Mouse (Mus musculus) neural tube, embryonic 15.5 days (tissue): ENCODE data around the gene Tmem115. TPM values are rescaled to one million over a fixed set of nuclear protein-coding genes. Genes with fewer than 3 reads are reported as not detected.
"Not testable (repeated sequence)": the region's sequence is repeated elsewhere in the genome, so short reads cannot be mapped to it uniquely, and the experiment has no call there.

ENCODE experiments used
- ATAC-seq: fragments of 200-750 bp; cut with Nextera tagmentation; 2 replicates; pipeline ENCODE4 v1.8.0; 2017; ENCODE audit warnings: mild to moderate bottlenecking, moderate TSS enrichment, moderate library complexity; ENCODE audit not compliant: low FRiP score
- H3K27ac ChIP-seq: fragments of 300-500 bp; sonication (generic); replicated peaks from 2 replicates; pipeline ENCODE4 v1.5.1; 2015; ENCODE audit warnings: mild to moderate bottlenecking, inconsistent platforms
- H3K27me3 ChIP-seq: fragments of 300-500 bp; sonication (generic); replicated peaks from 2 replicates; pipeline ENCODE4 v1.6.1; 2015; ENCODE audit warnings: inconsistent platforms
- H3K36me3 ChIP-seq: fragments of 300-500 bp; sonication (generic); 2 replicates; pipeline ENCODE4 v1.6.1; 2015; ENCODE audit warnings: inconsistent platforms
- H3K4me1 ChIP-seq: fragments of 300-500 bp; sonication (generic); 2 replicates; pipeline ENCODE4 v1.6.1; 2015; ENCODE audit warnings: inconsistent platforms
- H3K4me2 ChIP-seq: fragments of 300-500 bp; sonication (generic); 2 replicates; pipeline ENCODE4 v1.6.1; 2015; ENCODE audit warnings: inconsistent platforms, mild to moderate bottlenecking, moderate library complexity
- H3K4me3 ChIP-seq: fragments of 300-500 bp; sonication (generic); replicated peaks from 2 replicates; pipeline ENCODE4 v1.5.1; 2015; ENCODE audit warnings: mild to moderate bottlenecking, inconsistent platforms
- H3K9ac ChIP-seq: fragments of 300-500 bp; sonication (generic); replicated peaks from 2 replicates; pipeline ENCODE4 v1.6.1; 2015; ENCODE audit warnings: mild to moderate bottlenecking, inconsistent platforms
- H3K9me3 ChIP-seq: fragments of 300-500 bp; sonication (generic); replicated peaks from 2 replicates; pipeline ENCODE4 v1.6.1; 2016; ENCODE audit warnings: inconsistent platforms
- WGBS: fragments of 180-500 bp; shearing (Covaris S2); methylation state at CpG from one replicate; pipeline ENCODE4 v1.1.7; 2015; ENCODE audit warnings: mixed read lengths; 5-methylcytosine and 5-hydroxymethylcytosine counted together
- polyA plus RNA-seq: library from polyadenylated mRNA; unstranded; fragments of >200 nt; fragmentation: Nextera tagmentation; extraction: Ambion mirVana; gene quantifications from 2 replicates; pipeline ENCODE4 v1.2.1, GENCODE M21; 2015

Tmem115 gene
- polyA plus RNA-seq, 1 experiment from 2014 or later: 45.7 TPM

DNA sequence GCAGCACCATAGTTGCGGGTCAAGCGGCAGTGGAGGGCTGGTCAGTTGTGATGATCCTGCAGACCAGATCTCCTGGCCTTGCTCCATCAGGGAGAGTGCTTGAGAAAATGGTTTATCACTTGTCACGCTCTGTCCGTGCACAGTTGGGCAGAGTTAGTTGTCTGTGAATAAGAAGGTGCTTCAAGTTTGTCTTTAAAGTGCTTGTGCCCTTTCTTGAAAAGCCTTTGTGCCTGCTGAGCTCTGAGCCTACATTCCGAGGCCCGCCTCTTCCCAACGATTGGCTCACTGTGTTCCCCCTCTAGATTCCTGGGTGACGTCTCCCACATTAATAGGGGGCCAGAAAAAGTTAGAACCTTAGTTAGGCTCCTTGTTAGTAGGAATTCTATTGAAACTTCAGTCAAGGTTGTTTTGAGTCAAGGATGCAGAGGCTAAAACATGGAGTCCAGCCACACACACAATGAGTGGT is 18.2 kb downstream of the Tmem115 start:
- 14% methylated on average over 8 of the region's 8 CpGs for WGBS
- Histone ChIP-seq H3K9ac (peak overlapping the region; percentile 45; the same call in 1 of the 2 replicates), H3K27me3 (peaks cover 50% of the 10 kb centered on the region), H3K9me3 (no peaks in the 10 kb centered on the region), H3K4me1 (peaks cover 61% of the 10 kb centered on the region), H3K36me3 (no peaks in the 10 kb centered on the region; the same call in 1 of the 2 replicates), H3K4me3 (peak overlapping the region; percentile 36), H3K27ac (0 out of 2 replicates have a peak overlapping the region, but pooled peaks have one; percentile 38), H3K4me2 (peak overlapping the region; percentile 89)
- no peak for ATAC-seq

GRCm38 (mm10) chr9:107552690-107553393 is 19.1 kb downstream of the Tmem115 start:
- ATAC-seq: no peak
- no peaks in the 10 kb centered on the region for H3K9me3 ChIP-seq
- 81% methylated on average over 5 of the region's 5 CpGs for WGBS
- peaks cover 9% of the 10 kb centered on the region for H3K36me3 ChIP-seq
- H3K27me3 ChIP-seq: peaks cover 50% of the 10 kb centered on the region
- H3K4me2 ChIP-seq: peak overlapping the region; percentile 89
- no peak overlapping the region for H3K27ac ChIP-seq
- peaks cover 58% of the 10 kb centered on the region for H3K4me1 ChIP-seq
- H3K4me3 ChIP-seq: peak overlapping the region; percentile 82; the same call in 1 of the 2 replicates
- H3K9ac ChIP-seq: no peak overlapping the region

GRCm38 (mm10) chr9:107553541-107554318 is 20.0 kb downstream of the Tmem115 start:
- Histone ChIP-seq H3K9me3 (no peaks in the 10 kb centered on the region), H3K27me3 (peaks cover 43% of the 10 kb centered on the region), H3K9ac (peak overlapping the region; percentile 72), H3K4me2 (peak overlapping the region; percentile 89), H3K36me3 (peaks cover 17% of the 10 kb centered on the region), H3K4me1 (peaks cover 58% of the 10 kb centered on the region), H3K27ac (peak overlapping the region; percentile 92), H3K4me3 (peak overlapping the region; percentile 82)
- peak; percentile 73 for ATAC-seq
- WGBS: 4% methylated on average over 37 of the region's 37 CpGs

- ATAC-seq: peak; percentile 93
- Histone ChIP-seq H3K4me3 (peak overlapping the region; percentile 82), H3K4me1 (peaks cover 58% of the 10 kb centered on the region), H3K4me2 (peak overlapping the region; percentile 89), H3K36me3 (peaks cover 23% of the 10 kb centered on the region), H3K27ac (peak overlapping the region; percentile 92), H3K9me3 (no peaks in the 10 kb centered on the region), H3K27me3 (peaks cover 36% of the 10 kb centered on the region), H3K9ac (peak overlapping the region; percentile 84)
- under 1% methylated on average over 53 of the region's 53 CpGs for WGBS
Observed at GRCm38 (mm10) chr9:107554319-107554825, 20.6 kb downstream of the Tmem115 start.

- peak overlapping the region; percentile 82 for H3K4me3 ChIP-seq
- peaks cover 31% of the 10 kb centered on the region for H3K27me3 ChIP-seq
- ATAC-seq: peak; percentile 16; the same call in 1 of the 2 replicates
- no peaks in the 10 kb centered on the region for H3K9me3 ChIP-seq
- H3K9ac ChIP-seq: peak overlapping the region; percentile 84
- peak overlapping the region; percentile 92 for H3K27ac ChIP-seq
- H3K4me1 ChIP-seq: peaks cover 58% of the 10 kb centered on the region
- peaks cover 30% of the 10 kb centered on the region for H3K36me3 ChIP-seq
- WGBS: 0% methylated on average over 23 of the region's 23 CpGs
- H3K4me2 ChIP-seq: peak overlapping the region; percentile 89
Observed at GRCm38 (mm10) chr9:107555031-107555457, 21.3 kb downstream of the Tmem115 start.

GRCm38 (mm10) chr9:107555701-107556100 is 22.0 kb downstream of the Tmem115 start:
- no peaks in the 10 kb centered on the region for H3K9me3 ChIP-seq
- peak overlapping the region; percentile 84 for H3K9ac ChIP-seq
- H3K27me3 ChIP-seq: peaks cover 24% of the 10 kb centered on the region
- ATAC-seq: no peak
- peak overlapping the region; percentile 92; the same call in 1 of the 2 replicates for H3K27ac ChIP-seq
- H3K36me3 ChIP-seq: peaks cover 37% of the 10 kb centered on the region
- peak overlapping the region; percentile 89 for H3K4me2 ChIP-seq
- peaks cover 56% of the 10 kb centered on the region for H3K4me1 ChIP-seq
- peak overlapping the region; percentile 82 for H3K4me3 ChIP-seq
- 54% methylated on average over 2 of the region's 2 CpGs for WGBS

GRCm38 (mm10) chr9:107556346-107556745 is 22.6 kb downstream of the Tmem115 start:
- Histone ChIP-seq H3K36me3 (peaks cover 43% of the 10 kb centered on the region), H3K9me3 (no peaks in the 10 kb centered on the region), H3K4me2 (peak overlapping the region; percentile 89), H3K27me3 (peaks cover 18% of the 10 kb centered on the region), H3K27ac (no peak overlapping the region), H3K9ac (no peak overlapping the region), H3K4me3 (peak overlapping the region; percentile 82; the same call in 1 of the 2 replicates), H3K4me1 (peaks cover 50% of the 10 kb centered on the region)
- 76% methylated on average over 3 of the region's 3 CpGs for WGBS
- ATAC-seq: no peak

DNA sequence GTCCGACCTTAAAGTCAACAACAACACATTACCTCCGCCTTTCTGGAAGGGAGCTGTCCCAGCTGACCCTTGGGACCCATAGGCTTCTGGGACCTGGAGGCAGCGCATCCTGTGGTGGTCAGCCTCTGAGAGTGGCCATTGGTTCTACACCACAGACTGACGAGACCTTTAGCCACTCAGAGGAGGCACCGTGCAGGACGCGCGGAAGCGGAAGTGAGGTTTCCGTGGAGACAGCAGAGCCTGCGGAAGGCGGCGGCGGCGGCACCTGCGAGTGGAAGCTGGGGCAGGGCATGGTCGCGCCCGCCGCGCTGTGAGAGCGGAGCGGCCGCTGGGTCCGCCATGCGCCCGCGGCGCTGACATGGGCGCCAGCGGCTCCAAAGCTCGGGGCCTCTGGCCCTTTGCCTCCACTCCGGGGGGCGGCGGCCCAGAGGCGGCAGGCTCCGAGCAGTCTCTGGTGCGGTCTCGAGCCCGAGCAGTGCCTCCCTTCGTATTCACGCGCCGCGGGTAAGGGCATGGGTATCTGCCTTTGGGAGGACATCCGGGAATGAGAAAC is 29.4 kb downstream of the Tmem115 start, which contains the start of gene Tusc2:
Gene Tusc2 (plus strand): TSS at position 227 of the 553 bp plus-strand sequence.
- under 1% methylated on average over 45 of the region's 46 CpGs for WGBS
- H3K4me2 ChIP-seq: peak within 1 kb of the TSS; percentile 78
- H3K4me1 ChIP-seq: peaks cover 39% of the 10 kb centered on the region
- no peaks in the 10 kb centered on the region for H3K27me3 ChIP-seq
- H3K27ac ChIP-seq: peak within 1 kb of the TSS; percentile 73
- H3K9ac ChIP-seq: peak within 1 kb of the TSS; percentile 95
- peak; percentile 93 for ATAC-seq
- H3K36me3 ChIP-seq: peaks cover 57% of the 10 kb centered on the region
- H3K4me3 ChIP-seq: peak within 1 kb of the TSS; percentile 69
- H3K9me3 ChIP-seq: no peaks in the 10 kb centered on the region

- not testable (repeated sequence) for H3K9me3 ChIP-seq, H3K27ac ChIP-seq, H3K9ac ChIP-seq, H3K4me3 ChIP-seq, H3K27me3 ChIP-seq, ATAC-seq
- Histone ChIP-seq H3K36me3 (peaks cover 33% of the 10 kb centered on the region), H3K4me1 (peaks cover 53% of the 10 kb centered on the region), H3K4me2 (peak overlapping the region; percentile 5; the same call in 1 of the 2 replicates)
- 58% methylated on average over 5 of the region's 5 CpGs for WGBS
Observed at GRCm38 (mm10) chr9:107565556-107565955, 31.8 kb downstream of the Tmem115 start.

DNA sequence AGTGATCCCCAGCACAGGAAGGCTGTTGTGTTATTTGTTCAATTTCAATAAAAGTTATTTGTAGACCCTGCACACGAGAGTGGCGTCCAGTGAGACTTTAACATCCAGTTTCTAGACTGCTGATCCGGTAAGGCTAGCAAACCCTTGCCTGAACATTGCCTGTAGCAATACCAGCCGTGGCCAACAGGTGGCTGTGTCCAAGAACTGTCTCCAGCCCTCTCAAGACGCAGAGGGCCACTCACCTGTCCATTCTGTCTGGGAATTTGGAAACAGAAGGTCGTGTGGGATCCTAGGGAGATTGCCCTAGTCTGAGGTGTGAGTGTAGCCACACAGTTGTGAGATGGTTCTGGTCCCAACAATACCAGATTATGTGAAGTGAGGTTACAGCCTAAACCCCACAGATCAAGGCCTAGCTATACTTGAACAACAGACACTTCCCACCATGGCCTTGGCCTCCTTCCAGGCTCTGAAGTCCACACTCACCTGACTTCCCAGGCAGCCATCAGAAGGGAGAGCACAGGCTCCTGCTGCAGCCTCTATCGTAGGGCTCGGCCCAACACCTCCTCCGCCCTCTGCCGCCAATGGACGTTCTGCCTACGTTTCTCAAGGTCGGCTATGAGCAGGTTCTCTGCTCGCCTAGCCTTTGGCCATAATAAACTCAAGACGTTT is 32.4 kb downstream of the Tmem115 start:
- H3K9ac ChIP-seq: no peak overlapping the region
- no peaks in the 10 kb centered on the region for H3K27me3 ChIP-seq
- no peaks in the 10 kb centered on the region for H3K9me3 ChIP-seq
- H3K27ac ChIP-seq: 0 out of 2 replicates have a peak overlapping the region, but pooled peaks have one; percentile 38
- ATAC-seq: no peak
- H3K36me3 ChIP-seq: peaks cover 30% of the 10 kb centered on the region
- WGBS: 62% methylated on average over 15 of the region's 15 CpGs
- H3K4me2 ChIP-seq: peak overlapping the region; percentile 7; the same call in 1 of the 2 replicates
- no peak overlapping the region for H3K4me3 ChIP-seq
- peaks cover 59% of the 10 kb centered on the region for H3K4me1 ChIP-seq
